Mouse (Mus musculus) T-helper 1 cell (primary cell): Measurements from ENCODE around the gene Hook2.

Experiments
- in situ Hi-C: fragments of 300-600 bp; cut with MboI, MseI; formaldehyde crosslinking; loops from one replicate; pipeline ENCODE4 v1.15.1; 2025; ENCODE audit warnings: high pct_unique_total_duplicates

Gene Hook2

DNA sequence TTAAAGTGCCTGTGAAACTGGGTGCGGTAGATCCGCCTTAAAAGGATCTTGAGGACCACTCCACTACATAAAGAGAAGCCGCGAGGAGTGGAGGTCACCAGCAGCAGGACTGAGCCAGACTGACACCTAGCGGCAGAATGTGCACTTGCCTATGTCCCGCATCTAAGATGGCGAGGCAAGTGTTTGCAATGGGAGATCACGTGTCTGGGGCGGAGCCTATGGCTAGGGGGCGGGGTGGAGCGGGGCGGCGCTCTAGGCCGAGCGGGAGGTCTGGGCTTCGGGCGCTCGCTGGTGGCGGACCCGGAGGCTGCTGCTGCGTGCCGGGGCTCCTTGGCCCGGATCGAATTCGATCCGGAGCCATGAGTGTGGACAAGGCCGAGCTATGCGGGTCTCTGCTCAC, at the start of gene Hook2:
TSS of gene Hook2 (plus strand) at position 255 of the 400 bp plus-strand sequence.
- in situ Hi-C loops = no loop called here

- in situ Hi-C loops = no loop called here
Measured at GRCm38 (mm10) chr8:84943699-84944098, 46.7 kb upstream of the Hook2 start.

GRCm38 (mm10) chr8:84944478-84945160, 45.8 kb upstream of the Hook2 start:
- in situ Hi-C loops = no loop called here

DNA sequence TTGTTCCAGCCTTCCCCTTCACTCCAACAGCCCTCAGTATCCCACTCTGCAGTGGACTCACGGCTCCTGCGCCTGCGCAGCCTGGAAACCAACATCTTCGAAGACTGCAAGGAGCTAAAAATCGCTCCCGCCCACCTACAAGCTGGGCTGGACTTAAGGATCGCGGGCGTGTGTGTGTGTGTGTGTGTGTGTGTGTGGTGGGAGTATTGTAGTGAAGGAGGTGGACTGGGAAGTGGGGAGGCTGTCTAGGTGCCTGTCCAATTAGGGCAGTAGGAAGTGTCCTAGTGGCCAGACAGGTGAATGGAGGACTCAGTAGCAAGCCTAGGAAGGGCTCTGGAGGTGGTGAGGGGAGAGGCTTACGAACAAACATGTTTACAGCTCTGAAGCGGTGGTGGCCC, 45.2 kb upstream of the Hook2 start:
- in situ Hi-C loops = no loop called here

GRCm38 (mm10) chr8:84945633-84946527, 44.5 kb upstream of the Hook2 start:
- in situ Hi-C loops = no loop called here

DNA sequence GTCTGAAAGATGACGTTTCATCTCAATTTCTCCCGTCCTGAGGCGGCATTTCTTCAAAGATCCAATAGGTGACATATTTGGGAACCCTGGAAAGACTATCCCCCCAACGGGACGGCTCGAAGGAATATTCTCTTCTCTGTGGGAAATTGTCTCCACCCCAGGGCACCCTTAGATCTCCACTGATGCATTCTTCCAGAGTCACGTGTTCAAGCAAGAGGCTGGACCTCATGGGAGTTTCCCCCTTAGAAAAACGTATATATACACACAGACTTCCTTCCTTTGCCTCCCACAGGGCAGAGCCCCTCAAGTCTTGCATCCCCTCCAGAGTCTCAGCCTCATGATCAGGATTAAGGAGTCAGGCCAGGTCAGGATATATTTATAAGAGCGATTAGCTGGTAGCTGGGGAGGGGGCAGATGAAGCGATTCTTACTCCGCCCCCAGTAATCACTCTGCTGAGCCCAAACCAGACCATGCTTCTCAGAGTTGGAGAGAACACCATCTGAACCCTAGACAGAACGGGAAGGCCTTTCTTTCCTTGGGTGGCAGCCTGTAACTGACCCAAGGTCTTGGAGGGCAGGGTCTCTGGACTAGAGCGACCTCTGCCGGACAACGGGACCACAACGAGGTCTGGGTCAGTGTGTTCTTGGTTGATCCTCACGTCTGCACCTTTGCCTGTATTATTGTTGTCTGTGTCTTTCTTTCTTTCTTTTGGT, 43.7 kb upstream of the Hook2 start, which contains the start of gene Rtbdn:
TSS of gene Rtbdn (plus strand) at position 464 of the 713 bp plus-strand sequence.
- in situ Hi-C loops = no loop called here

DNA sequence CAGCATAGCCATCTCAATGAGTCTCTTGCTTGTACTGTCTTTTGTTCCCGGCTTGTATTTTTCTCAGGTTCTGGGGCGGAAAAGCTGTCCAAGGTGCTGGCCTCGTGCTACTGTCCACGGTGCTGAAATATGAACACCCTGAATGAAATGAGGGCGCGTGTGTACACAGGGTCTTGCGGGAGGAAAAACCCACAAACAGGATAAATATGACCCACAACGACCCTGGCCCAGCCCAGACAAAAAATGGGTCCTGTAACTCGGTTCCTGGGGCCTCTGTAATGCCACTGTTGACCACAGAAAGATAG, 43.2 kb upstream of the Hook2 start:
- in situ Hi-C loops = no loop called here

DNA sequence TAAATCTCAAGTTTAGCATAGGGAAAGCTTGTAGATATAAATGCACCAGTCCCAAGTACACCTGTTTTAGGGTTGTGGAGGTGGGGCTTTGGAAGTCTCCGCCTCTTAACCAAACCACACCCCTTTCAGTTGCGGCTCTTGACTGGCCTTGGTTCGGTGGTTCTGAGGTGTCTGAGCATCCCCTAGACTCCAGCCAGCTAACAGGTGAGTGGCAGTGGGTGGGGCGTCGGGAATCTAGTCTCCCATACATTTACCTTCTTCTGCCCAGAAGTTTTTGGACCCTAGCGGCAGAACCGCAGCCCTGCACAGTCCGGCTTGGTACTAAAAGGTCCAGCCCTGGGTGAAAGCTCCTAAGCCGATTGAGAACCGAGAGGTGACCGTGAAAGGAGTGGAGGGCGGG, 40.6 kb upstream of the Hook2 start:
- in situ Hi-C loops = loop anchor here (10.0 kb wide), 1 partner anchor 55 kb away; no protein-coding TSS in a partner anchor

GRCm38 (mm10) chr8:84952612-84953255, 37.7 kb upstream of the Hook2 start:
- in situ Hi-C loops = loop anchor here (10.0 kb wide), 1 partner anchor 52 kb away; no protein-coding TSS in a partner anchor

DNA sequence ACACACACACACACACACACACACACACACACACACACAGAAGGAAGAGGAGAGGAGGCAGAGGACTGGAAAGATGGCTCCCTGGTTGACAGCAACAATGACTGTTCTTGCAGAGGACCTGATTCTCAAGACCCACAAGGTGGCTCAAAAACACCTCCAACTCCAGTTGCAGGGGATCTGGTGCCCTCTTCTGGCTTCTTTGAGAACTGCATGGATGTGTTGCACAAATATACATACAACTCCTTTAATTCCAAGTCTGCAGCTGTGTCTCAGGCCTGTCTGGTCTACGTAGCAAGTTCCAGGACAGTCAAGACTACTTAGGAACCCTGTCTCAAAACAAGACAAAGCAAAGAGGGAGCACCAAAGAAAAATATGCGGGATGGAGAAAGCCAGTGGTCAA, 33.6 kb upstream of the Hook2 start:
- in situ Hi-C loops = loop anchor here (10.0 kb wide), 1 partner anchor 48 kb away; no protein-coding TSS in a partner anchor

DNA sequence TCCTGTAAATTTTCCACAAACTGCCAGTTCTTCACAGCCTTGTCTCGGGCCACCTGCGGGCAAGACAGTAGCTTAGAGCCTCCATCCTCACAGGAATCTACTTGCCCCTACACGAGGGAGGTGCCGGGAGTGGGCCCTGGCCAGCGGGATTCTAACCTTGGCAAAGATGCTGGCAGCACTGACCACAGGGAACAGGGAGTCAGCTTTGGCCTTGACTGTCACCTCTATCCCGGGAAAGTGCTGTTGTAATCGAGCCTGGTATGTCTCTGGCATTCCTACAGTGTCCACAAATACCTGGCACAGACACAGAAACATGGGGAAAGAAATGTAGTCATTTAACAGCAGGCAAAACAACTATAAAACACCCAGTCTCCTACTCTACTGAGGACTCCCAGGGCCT, 30.6 kb upstream of the Hook2 start:
- in situ Hi-C loops = loop anchor here (10.0 kb wide), 1 partner anchor 45 kb away; no protein-coding TSS in a partner anchor

DNA sequence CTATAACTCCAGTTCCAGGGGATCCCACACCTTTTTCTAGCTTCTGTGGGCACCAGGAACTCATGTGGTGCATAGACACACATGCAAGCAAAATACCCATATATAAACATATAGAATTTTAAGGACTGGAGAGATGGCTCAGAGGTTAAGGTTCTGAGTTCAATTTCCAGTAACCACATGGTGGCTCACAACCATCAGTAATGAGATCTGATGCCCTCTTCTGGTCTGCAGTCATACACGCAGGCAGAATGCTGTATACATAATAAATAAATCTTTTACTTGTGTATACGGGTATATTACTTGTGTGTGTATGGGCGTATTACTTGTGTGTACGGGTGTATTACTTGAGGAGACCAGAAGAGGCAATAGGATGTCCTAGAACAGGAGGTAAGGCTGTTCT, 26.5 kb upstream of the Hook2 start:
- in situ Hi-C loops = no loop called here

- in situ Hi-C loops = no loop called here
Measured at GRCm38 (mm10) chr8:84965731-84966291, 24.6 kb upstream of the Hook2 start.

GRCm38 (mm10) chr8:84966603-84967002, 23.8 kb upstream of the Hook2 start:
- in situ Hi-C loops = no loop called here

DNA sequence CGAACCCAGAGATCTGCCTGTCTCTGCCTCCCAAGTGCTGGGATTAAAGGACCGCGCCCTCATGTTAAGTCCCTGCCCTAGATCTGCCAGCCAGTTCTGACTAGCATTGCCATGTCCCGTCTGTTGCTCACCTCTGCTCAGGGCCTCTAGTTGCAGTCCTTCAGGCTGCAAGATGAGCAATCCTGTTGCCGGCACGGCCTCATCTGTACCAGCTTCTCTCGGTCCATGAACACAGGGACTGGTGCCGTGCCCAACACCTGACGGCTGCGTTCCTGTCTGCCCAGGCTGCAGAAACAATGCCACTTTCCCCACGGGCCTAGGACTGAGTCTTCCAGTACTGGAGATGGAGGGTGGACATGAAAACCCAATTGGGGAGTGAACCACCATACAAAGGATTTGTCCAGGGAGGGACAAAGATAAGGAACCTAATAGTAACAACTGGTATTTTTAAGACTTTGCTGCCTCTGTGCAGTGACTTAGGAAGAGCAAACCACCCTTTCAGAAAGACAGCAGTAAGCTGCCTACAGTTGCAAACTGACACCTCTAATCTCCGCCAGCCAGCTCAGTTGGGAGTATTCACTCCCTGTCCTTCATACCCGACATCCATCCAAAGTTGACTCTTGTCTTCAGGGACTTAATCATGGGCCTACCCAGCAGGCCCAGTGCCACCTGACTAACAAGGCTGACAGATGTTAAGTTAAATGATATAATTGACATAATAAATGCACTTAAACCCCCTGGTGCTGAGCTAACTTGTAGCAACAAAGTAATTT, 22.7 kb upstream of the Hook2 start:
- in situ Hi-C loops = no loop called here

DNA sequence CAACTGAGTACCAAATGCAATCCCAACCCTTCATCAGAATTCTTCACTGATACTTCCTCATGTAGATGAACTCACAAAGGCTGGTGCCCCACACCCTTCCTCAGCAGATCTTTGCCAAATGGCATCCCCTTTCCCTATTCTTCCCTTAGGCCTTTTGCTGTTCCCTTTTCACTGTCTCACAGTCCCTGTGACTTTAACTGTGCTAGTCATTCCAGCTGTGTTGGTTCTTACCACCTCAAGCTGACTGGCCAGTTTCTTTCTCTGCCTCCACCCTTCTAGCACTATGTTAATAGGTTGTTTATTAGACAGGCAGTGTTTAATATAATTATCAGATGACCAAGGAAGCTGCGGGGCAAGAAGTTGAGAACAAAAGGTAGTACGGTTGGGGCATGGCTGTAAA, 21.8 kb upstream of the Hook2 start:
- in situ Hi-C loops = no loop called here

DNA sequence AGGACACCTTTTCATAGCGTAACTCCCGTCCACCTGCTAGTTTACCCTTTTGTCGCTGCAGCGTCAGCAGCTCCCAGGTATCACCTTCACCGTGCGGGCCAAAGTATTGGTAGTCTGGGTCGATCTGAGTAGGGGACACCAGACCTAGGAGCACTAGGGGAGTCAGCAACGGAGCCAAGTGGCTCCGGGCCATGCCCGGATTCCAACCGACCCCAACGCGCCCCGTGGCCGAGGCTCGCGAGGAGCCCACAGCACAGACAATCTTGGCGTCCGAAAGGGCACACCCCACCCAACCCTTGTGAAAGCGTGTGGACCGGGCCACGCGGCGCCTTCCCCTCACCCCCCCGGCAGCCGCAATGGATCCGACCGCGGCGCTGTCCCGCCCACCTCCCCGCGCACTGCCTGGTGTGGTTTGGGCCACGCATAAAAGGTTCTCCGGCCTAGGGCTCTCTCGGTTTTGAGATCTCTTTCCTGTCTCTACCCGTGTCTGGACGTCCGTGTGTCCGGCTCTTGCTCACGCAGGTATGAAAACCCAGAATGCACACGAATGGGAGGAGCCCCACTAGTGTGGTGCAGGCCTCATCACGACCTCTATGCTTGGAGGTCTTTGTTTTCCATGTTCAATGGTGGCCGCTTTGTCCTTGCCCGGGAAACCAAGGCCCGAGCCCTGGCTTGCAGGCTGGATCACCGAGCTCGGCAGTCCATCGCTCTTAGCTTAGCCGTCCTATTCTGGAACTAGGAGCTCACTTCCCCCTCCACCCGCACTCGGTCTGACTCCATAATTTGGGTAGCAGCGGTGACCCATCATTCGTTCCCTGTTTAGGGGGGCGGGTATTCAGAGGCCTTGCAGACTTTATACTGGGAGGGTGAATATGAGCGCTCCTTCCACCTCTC, 20.9 kb upstream of the Hook2 start, which contains the start of the genes Gm49661, Prdx2 and Rnaseh2a:
TSS of gene Gm49661 (minus strand) at position 193 of the 894 bp plus-strand sequence.
TSS of gene Prdx2 (plus strand) at position 347 of the 894 bp plus-strand sequence.
TSS of gene Rnaseh2a (minus strand) at position 527 of the 894 bp plus-strand sequence.
- in situ Hi-C loops = no loop called here

GRCm38 (mm10) chr8:84970135-84970790, 20.1 kb upstream of the Hook2 start:
- in situ Hi-C loops = no loop called here

DNA sequence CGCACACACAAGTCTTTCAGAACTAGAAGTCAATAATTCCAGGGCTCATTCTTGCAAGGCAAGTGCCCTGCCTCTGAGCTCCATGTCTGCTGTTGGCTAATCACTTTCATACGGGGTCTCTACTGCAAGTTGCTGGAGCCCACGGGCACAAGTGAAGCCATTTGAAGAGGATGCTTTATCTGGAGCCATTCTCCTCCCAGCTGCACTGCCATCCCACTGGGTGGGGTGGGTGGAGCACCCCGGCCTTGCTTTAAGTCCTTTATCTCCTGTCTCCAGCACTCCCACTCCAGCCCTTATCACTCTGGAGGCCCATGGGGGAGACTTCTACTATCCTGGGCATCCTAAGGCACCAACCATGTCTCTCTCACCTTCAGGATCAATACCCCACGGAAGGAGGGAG, 19.5 kb upstream of the Hook2 start:
- in situ Hi-C loops = no loop called here
